19 mouse cellular contexts compared by ENCODE assay signal in the genomic region with DNA sequence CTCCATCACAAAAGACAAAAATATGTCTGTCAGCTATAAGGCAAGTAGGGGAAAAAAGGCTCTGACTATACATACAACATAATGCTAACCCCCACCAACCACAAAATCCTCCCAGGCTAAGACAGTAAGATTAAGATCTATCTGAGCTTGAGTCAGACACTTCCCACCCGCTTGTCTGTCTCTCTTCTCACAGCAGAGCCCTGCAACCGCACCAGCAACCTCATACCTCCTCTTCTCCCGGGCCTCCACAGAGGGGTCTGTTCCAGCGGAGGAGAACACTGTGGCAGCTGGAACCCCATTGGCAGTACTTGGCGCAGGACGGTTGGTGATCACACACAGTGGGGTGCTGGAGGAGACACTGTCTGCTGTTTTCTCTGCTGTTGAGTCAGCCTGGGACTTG.
DNase-seq lines count a peak whose midpoint lies in the region; ATAC-seq and TF ChIP-seq lines count a peak whose summit lies in the region.
"Had no signal": no experiment of that assay in that cellular context is flagged by ENCODE, and none has a peak within 500 bp of the region (broad histone marks: within the 10 kb centered on the region; RNA-seq: fewer than 3 reads in every experiment).

No protein-coding gene starts in this region.

- H3K9ac ChIP-seq in forebrain, postnatal 0 days = peak overlapping the region; percentile 46
- H3K9ac ChIP-seq in forebrain, embryonic 12.5 days = no peak overlapping the region
- no peak overlapping the region for H3K9ac ChIP-seq in neural tube, embryonic 15.5 days (replicated peaks)
- H3K9ac ChIP-seq: heart, embryonic 15.5 days; hindbrain, embryonic 14.5 days; liver, embryonic 15.5 days had no signal

- peak overlapping the region; percentile 28 for H3K4me3 ChIP-seq in forebrain, postnatal 0 days (ENCODE audit: low read depth, low read length)
- H3K4me3 ChIP-seq in forebrain, embryonic 12.5 days (replicated peaks) = no peak overlapping the region
- H3K4me3 ChIP-seq in neural tube, embryonic 15.5 days (replicated peaks) = no peak overlapping the region
- H3K4me3 ChIP-seq: heart, embryonic 15.5 days; liver, embryonic 15.5 days had no signal

- peaks cover 17% of the 10 kb centered on the region for H3K36me3 ChIP-seq in forebrain, postnatal 0 days (ENCODE audit: insufficient read depth)
- H3K36me3 ChIP-seq in forebrain, embryonic 12.5 days (replicated peaks) = no peaks in the 10 kb centered on the region
- peaks cover 14% of the 10 kb centered on the region; the same call in 1 of the 2 replicates for H3K36me3 ChIP-seq in neural tube, embryonic 15.5 days

- 46% methylated on average over 6 of the region's 6 CpGs for WGBS in forebrain, postnatal 0 days
- WGBS in forebrain, embryonic 12.5 days = 55% methylated on average over 6 of the region's 6 CpGs
- 43% methylated on average over 6 of the region's 6 CpGs for WGBS in neural tube, embryonic 15.5 days

- peak; percentile 29 for DNase-seq in forebrain, postnatal 0 days
- DNase-seq in neural tube, embryonic 10.5 days (ENCODE audit: extremely low spot score, low spot score) = no peak
- DNase-seq in induced T-regulatory cell, adult 2 months (ENCODE audit: low read depth) = peak; percentile 62
- DNase-seq in thymus, postnatal 36 days = peak; percentile 12 to 34
- no peak for DNase-seq in urinary bladder, postnatal 10 days (ENCODE audit: low spot score)
- DNase-seq in urinary bladder, adult 2 months (ENCODE audit: low spot score) = no peak
- DNase-seq: embryo, embryonic 11 days; kidney, adult 2 months; kidney, postnatal 14 days; layer of hippocampus, adult 9-11 months; midbrain, embryonic 14.5 days; right cerebral cortex, postnatal 25 days had no signal

- H3K4me2 ChIP-seq in forebrain, postnatal 0 days (ENCODE audit: low read depth) = peak overlapping the region; percentile 45
- H3K4me2 ChIP-seq in forebrain, embryonic 12.5 days = no peak overlapping the region
- no peak overlapping the region for H3K4me2 ChIP-seq in neural tube, embryonic 15.5 days
- H3K4me2 ChIP-seq: heart, embryonic 15.5 days; hindbrain, embryonic 14.5 days; liver, embryonic 15.5 days had no signal

- no peak for TF ChIP-seq CTCF in forebrain, postnatal 0 days (IDR thresholded peaks at IDR 0.05; ENCODE audit: low read depth)

- H3K27ac ChIP-seq in forebrain, postnatal 0 days (ENCODE audit: low read depth, low read length) = peak overlapping the region; percentile 83
- no peak overlapping the region for H3K27ac ChIP-seq in forebrain, embryonic 12.5 days
- no peak overlapping the region for H3K27ac ChIP-seq in neural tube, embryonic 15.5 days (replicated peaks)
- H3K27ac ChIP-seq: heart, embryonic 15.5 days; hindbrain, embryonic 14.5 days; liver, embryonic 15.5 days had no signal

- no peaks in the 10 kb centered on the region for H3K9me3 ChIP-seq in forebrain, postnatal 0 days (ENCODE audit: low read length)
- H3K9me3 ChIP-seq in forebrain, embryonic 12.5 days = no peaks in the 10 kb centered on the region
- no peaks in the 10 kb centered on the region for H3K9me3 ChIP-seq in neural tube, embryonic 15.5 days (replicated peaks)
- H3K9me3 ChIP-seq: G1E; heart, embryonic 15.5 days; liver, embryonic 15.5 days had no signal

- peaks cover 6% of the 10 kb centered on the region; the same call in 1 of the 2 replicates for H3K4me1 ChIP-seq in forebrain, postnatal 0 days (ENCODE audit: insufficient read depth)
- peaks cover 10% of the 10 kb centered on the region for H3K4me1 ChIP-seq in forebrain, embryonic 12.5 days
- peaks cover 6% of the 10 kb centered on the region for H3K4me1 ChIP-seq in neural tube, embryonic 15.5 days
- H3K4me1 ChIP-seq: liver, embryonic 15.5 days had no signal

- ATAC-seq in forebrain, postnatal 0 days = peak; percentile 57; the same call in 1 of the 2 replicates
- ATAC-seq in forebrain, embryonic 12.5 days (ENCODE audit: low FRiP score) = no peak
- ATAC-seq in neural tube, embryonic 15.5 days (ENCODE audit: low FRiP score) = 0 out of 2 replicates have a peak, but pooled peaks have one; percentile 24
- ATAC-seq: lung, postnatal 0 days had no signal

- H3K27me3 ChIP-seq in forebrain, postnatal 0 days (ENCODE audit: insufficient read depth, low read length) = no peaks in the 10 kb centered on the region
- H3K27me3 ChIP-seq in forebrain, embryonic 12.5 days = peaks cover 46% of the 10 kb centered on the region
- no peaks in the 10 kb centered on the region for H3K27me3 ChIP-seq in neural tube, embryonic 15.5 days (replicated peaks)
- H3K27me3 ChIP-seq: heart, embryonic 15.5 days; liver, embryonic 15.5 days had no signal

Comparison
In these comparisons a context has a peak if more than half of its experiments do, and no peak if none do; other contexts are left out.
1. DNase-seq: peak in forebrain, postnatal 0 days (single experiment), induced T-regulatory cell, adult 2 months (single experiment) and thymus, postnatal 36 days (2 of 2); none in neural tube, embryonic 10.5 days (single experiment), urinary bladder, postnatal 10 days (single experiment) and urinary bladder, adult 2 months (single experiment).